Comparison of ENCODE assay signal across 8 mouse cellular contexts in the genomic region with DNA sequence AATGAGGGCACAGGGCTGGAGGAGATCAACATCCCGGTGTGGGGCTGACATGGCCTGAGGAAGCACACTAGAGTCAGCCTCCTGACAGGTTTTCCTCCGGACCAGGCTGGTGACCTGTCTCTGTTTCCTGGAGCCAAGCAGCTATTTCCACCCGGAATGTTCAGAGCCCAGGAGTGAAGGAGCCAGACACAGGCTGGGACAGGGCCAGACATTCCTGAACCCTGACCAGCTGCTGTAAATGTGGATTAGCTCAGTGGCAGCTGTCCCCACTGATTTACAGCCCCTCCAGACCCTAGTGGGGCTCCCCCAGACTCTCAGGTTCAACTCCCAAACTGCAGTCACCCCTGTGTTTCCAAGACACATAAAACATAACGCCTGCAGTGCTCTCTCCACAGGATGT. TPM values are rescaled to one million over a fixed set of nuclear protein-coding genes. Genes with fewer than 3 reads are reported as not detected.
DNase-seq lines count a peak whose midpoint lies in the region; ATAC-seq and TF ChIP-seq lines count a peak whose summit lies in the region.

No protein-coding gene starts in this region.

- peaks cover 3% of the 10 kb centered on the region; the same call in 1 of the 2 replicates for H3K36me3 ChIP-seq in embryonic facial prominence, embryonic 14.5 days (ENCODE audit: control insufficient read depth, insufficient read depth, low read length)
- no peaks in the 10 kb centered on the region for H3K36me3 ChIP-seq in forebrain, postnatal 0 days (ENCODE audit: insufficient read depth)
- H3K36me3 ChIP-seq in forebrain, embryonic 16.5 days (ENCODE audit: control insufficient read depth, insufficient read depth) = no peaks in the 10 kb centered on the region

- H3K9ac ChIP-seq in embryonic facial prominence, embryonic 14.5 days (ENCODE audit: low read depth, low read length) = no peak overlapping the region
- no peak overlapping the region for H3K9ac ChIP-seq in forebrain, postnatal 0 days
- no peak overlapping the region for H3K9ac ChIP-seq in forebrain, embryonic 16.5 days (replicated peaks; ENCODE audit: low read depth, low read length)

- peaks cover 7% of the 10 kb centered on the region for H3K9me3 ChIP-seq in embryonic facial prominence, embryonic 14.5 days (ENCODE audit: control insufficient read depth, low read length)
- no peaks in the 10 kb centered on the region for H3K9me3 ChIP-seq in forebrain, postnatal 0 days (ENCODE audit: low read length)
- no peaks in the 10 kb centered on the region; the same call in 1 of the 2 replicates for H3K9me3 ChIP-seq in forebrain, embryonic 16.5 days (ENCODE audit: control insufficient read depth, low read length)

- no peak for TF ChIP-seq CTCF in lung, adult 2 months (IDR thresholded peaks at IDR 0.05; ENCODE audit: insufficient read depth, low read length)
- TF ChIP-seq CTCF in forebrain, postnatal 0 days (IDR thresholded peaks at IDR 0.05; ENCODE audit: low read depth) = no peak

- H3K4me3 ChIP-seq in embryonic facial prominence, embryonic 14.5 days (ENCODE audit: low read depth, low read length) = no peak overlapping the region
- H3K4me3 ChIP-seq in lung, adult 2 months (replicated peaks; ENCODE audit: extremely low read depth, low read depth, low read length) = no peak overlapping the region
- no peak overlapping the region for H3K4me3 ChIP-seq in forebrain, postnatal 0 days (ENCODE audit: low read depth, low read length)
- no peak overlapping the region for H3K4me3 ChIP-seq in forebrain, embryonic 16.5 days (replicated peaks; ENCODE audit: low read length)

- DNase-seq in embryonic facial prominence, embryonic 14.5 days (ENCODE audit: low spot score) = peak; percentile 63
- peak; percentile 68 for DNase-seq in gastrocnemius, postnatal 25 days
- peak; percentile 75 for DNase-seq in kidney, adult 11 months
- DNase-seq in lung, adult 2 months = peak; percentile 28
- DNase-seq in forebrain, postnatal 0 days = no peak
- no peak for DNase-seq in yolk sac, embryonic 10.5 days (ENCODE audit: low spot score)

- H3K4me1 ChIP-seq in embryonic facial prominence, embryonic 14.5 days (ENCODE audit: control insufficient read depth, insufficient read depth, low read length) = peaks cover 31% of the 10 kb centered on the region
- no peaks in the 10 kb centered on the region for H3K4me1 ChIP-seq in lung, adult 2 months (ENCODE audit: control insufficient read depth, insufficient read depth, low read length)
- H3K4me1 ChIP-seq in forebrain, postnatal 0 days (ENCODE audit: insufficient read depth) = peaks cover 12% of the 10 kb centered on the region
- H3K4me1 ChIP-seq in forebrain, embryonic 16.5 days (replicated peaks; ENCODE audit: control insufficient read depth, insufficient read depth, low read length) = peaks cover 35% of the 10 kb centered on the region

- H3K27me3 ChIP-seq in embryonic facial prominence, embryonic 14.5 days (replicated peaks; ENCODE audit: control insufficient read depth, insufficient read depth, low read length) = no peaks in the 10 kb centered on the region
- no peaks in the 10 kb centered on the region for H3K27me3 ChIP-seq in forebrain, postnatal 0 days (ENCODE audit: insufficient read depth, low read length)
- no peaks in the 10 kb centered on the region for H3K27me3 ChIP-seq in forebrain, embryonic 16.5 days (replicated peaks; ENCODE audit: control insufficient read depth, insufficient read depth, low read length)

- no peak overlapping the region for H3K27ac ChIP-seq in embryonic facial prominence, embryonic 14.5 days (replicated peaks; ENCODE audit: low read depth, low read length)
- no peak overlapping the region for H3K27ac ChIP-seq in forebrain, postnatal 0 days (ENCODE audit: low read depth, low read length)
- H3K27ac ChIP-seq in forebrain, embryonic 16.5 days (ENCODE audit: low read length) = no peak overlapping the region

- TF ChIP-seq POLR2A in lung, adult 2 months (IDR thresholded peaks at IDR 0.05; ENCODE audit: borderline replicate concordance, extremely low read depth, low read depth, low read length) = no peak

- 55% methylated on average over 4 of the region's 4 CpGs for WGBS in embryonic facial prominence, embryonic 14.5 days
- WGBS in lung, adult 2 months = 31% methylated on average over 4 of the region's 4 CpGs
- 62% methylated on average over 4 of the region's 4 CpGs for WGBS in forebrain, postnatal 0 days
- WGBS in forebrain, embryonic 16.5 days = 68% methylated on average over 4 of the region's 4 CpGs

- ATAC-seq in embryonic facial prominence, embryonic 14.5 days (ENCODE audit: low read depth) = peak; percentile 49
- no peak for ATAC-seq in forebrain, postnatal 0 days
- ATAC-seq in frontal cortex, adult (ENCODE audit: low TSS enrichment) = no peak
- ATAC-seq in forebrain, embryonic 16.5 days = no peak

- no peak overlapping the region for H3K4me2 ChIP-seq in embryonic facial prominence, embryonic 14.5 days (ENCODE audit: low read depth, low read length)
- no peak overlapping the region for H3K4me2 ChIP-seq in forebrain, postnatal 0 days (ENCODE audit: low read depth)
- H3K4me2 ChIP-seq in forebrain, embryonic 16.5 days (ENCODE audit: low read length) = no peak overlapping the region

RNA-seq across cellular contexts. Expression of gene Chga, which starts 42.7 kb away (rescaled TPM):
- polyA plus RNA-seq in embryonic facial prominence, embryonic 14.5 days (2014; fragmentation: Nextera tagmentation; extraction: Ambion mirVana) = 18.6 and 22.2 TPM in 2 replicates
- not detected for total RNA-seq in gastrocnemius, postnatal 25 days (2021)
- polyA plus RNA-seq in lung, adult 2 months (2012; rRNA removed) = 0.25 and 1.0 TPM in 2 replicates
- total RNA-seq in forebrain, postnatal 0 days (2014; rRNA removed) = 108 and 123 TPM in 2 replicates
- polyA plus RNA-seq in forebrain, postnatal 0 days (2015; fragmentation: Nextera tagmentation; extraction: Ambion mirVana) = 130 and 171 TPM in 2 replicates
- 97.7 and 118 TPM in 2 replicates for polyA plus RNA-seq in forebrain, embryonic 16.5 days (2015; fragmentation: Nextera tagmentation; extraction: Ambion mirVana)

Comparison
In these comparisons a context has a peak if more than half of its experiments do, and no peak if none do; other contexts are left out.
1. DNase-seq: peak in embryonic facial prominence, embryonic 14.5 days (single experiment), gastrocnemius, postnatal 25 days (single experiment), kidney, adult 11 months (single experiment) and lung, adult 2 months (single experiment); none in forebrain, postnatal 0 days (single experiment) and yolk sac, embryonic 10.5 days (single experiment).